Mouse (Mus musculus) retina, postnatal 7 days (tissue): Measurements from ENCODE around the gene Olfr183.
"Not testable (repeated sequence)": the region's sequence is repeated elsewhere in the genome, so short reads cannot be mapped to it uniquely, and the experiment has no call there.

ENCODE experiments used
- DNase-seq: peaks from one replicate; pipeline ENCODE4 v3.0.0-alpha.2; 2012; ENCODE audit warnings: low read depth, low spot score

Gene Olfr183

GRCm38 (mm10) chr16:58995057-58995456 lies at the start of gene Olfr183:
Gene Olfr183, plus strand, starts transcription at chr16:58995357.
- no peak for DNase-seq

GRCm38 (mm10) chr16:59007146-59007545 lies 12.0 kb downstream of the Olfr183 start:
- no peak for DNase-seq

GRCm38 (mm10) chr16:59013357-59014018 lies 18.3 kb downstream of the Olfr183 start:
- no peak for DNase-seq

GRCm38 (mm10) chr16:59030191-59030590 lies 35.0 kb downstream of the Olfr183 start, which contains the start of gene Olfr186:
Gene Olfr186, minus strand, starts transcription at chr16:59030291.
- no peak for DNase-seq

GRCm38 (mm10) chr16:59039710-59040109 lies 44.6 kb downstream of the Olfr183 start, which contains the start of gene Olfr187:
Gene Olfr187, minus strand, starts transcription at chr16:59039767.
- DNase-seq = no peak

- no peak for DNase-seq
Measured at GRCm38 (mm10) chr16:59045835-59046234, 50.7 kb downstream of the Olfr183 start.

- DNase-seq = no peak
Measured at GRCm38 (mm10) chr16:59047579-59047978, 52.4 kb downstream of the Olfr183 start.

- DNase-seq = no peak
Measured at GRCm38 (mm10) chr16:59048860-59049259, 53.7 kb downstream of the Olfr183 start.

GRCm38 (mm10) chr16:59049286-59049685 lies 54.1 kb downstream of the Olfr183 start:
- not testable (repeated sequence) for DNase-seq
